Mouse (Mus musculus) layer of hippocampus, adult 6 months (tissue): Measurements from ENCODE around the gene Wwc2. TPM values are rescaled to one million over a fixed set of nuclear protein-coding genes. Genes with fewer than 3 reads are reported as not detected.

Experiments
- long read RNA-seq, 2 experiments: library from polyadenylated mRNA; unstranded; transcript quantifications; one replicate each; pipeline ENCODE4 v2.0.0; 2019 to 2020
- polyA plus RNA-seq: library from polyadenylated mRNA; unstranded; fragments of <200 nt; fragmentation: Nextera tagmentation; gene quantifications from 2 replicates; pipeline ENCODE4 v1.2.3, GENCODE M21; 2021

The Wwc2 gene
- polyA plus RNA-seq: 3.6 and 3.7 TPM in 2 replicates
- long read RNA-seq, experiment 1, partial matches to known transcripts: 16 of 20 reads
- long read RNA-seq, experiment 1, other reads (novel, unspliced or antisense): 4 of 20 reads
- long read RNA-seq, experiment 2, full-length matches to known transcripts: 19 of 56 reads
- long read RNA-seq, experiment 2, partial matches to known transcripts: 26 of 56 reads
- long read RNA-seq, experiment 2, other reads (novel, unspliced or antisense): 11 of 56 reads

GRCm38 (mm10) chr8:47990911-47991820 is at the start of gene Wwc2:
Gene Wwc2 (minus strand): TSS chr8:47990924.

GRCm38 (mm10) chr8:47824182-47824581 is 166.5 kb downstream of the Wwc2 start, which contains the start of gene Cldn22:
Gene Cldn22 (plus strand): TSS chr8:47824482.

GRCm38 (mm10) chr8:47821843-47822242 is 168.9 kb downstream of the Wwc2 start, which contains the start of gene Cldn24:
Gene Cldn24 (plus strand): TSS chr8:47822143.

Other genes starting within 250 kb of the Wwc2 start
- not detected in 2 replicates for gene Cldn24, start 168.8 kb downstream of the Wwc2 start, polyA plus RNA-seq
- 6.5 and 6.9 TPM in 2 replicates for gene Cldn22, start 166.4 kb downstream of the Wwc2 start, polyA plus RNA-seq
- 4.3 and 5.7 TPM in 2 replicates for gene Dctd, start 108.2 kb upstream of the Wwc2 start, polyA plus RNA-seq